Mouse (Mus musculus): Measurements from ENCODE around the gene Gpc5.

DNA sequence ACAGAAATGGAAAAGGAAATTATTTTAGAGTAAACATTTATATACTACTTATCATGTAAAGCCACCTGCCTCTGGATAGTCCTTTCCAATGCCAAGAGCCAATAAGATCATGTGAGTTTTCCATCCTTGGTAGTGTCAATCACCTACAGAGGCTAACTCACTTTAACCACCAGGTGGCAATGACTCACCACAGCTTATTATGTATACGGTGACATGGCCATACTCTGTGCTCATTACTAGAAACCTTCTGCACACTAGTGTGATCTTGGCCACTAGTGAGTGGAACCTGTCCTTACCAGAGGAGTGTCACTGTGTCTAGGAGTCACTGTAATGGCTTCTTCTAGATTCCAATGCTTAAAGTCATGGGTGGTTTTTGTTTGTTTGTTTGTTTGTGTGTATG lies 1468.0 kb downstream of the Gpc5 start:
- no peak for TF ChIP-seq POLR2A (IDR thresholded peaks at IDR 0.05; ENCODE audit: borderline replicate concordance, extremely low read depth, insufficient read depth, insufficient read length, poor library complexity, severe bottlenecking)
- peak; percentile 56; the same call in 1 of the 2 replicates for TF ChIP-seq CTCF (IDR thresholded peaks at IDR 0.05; ENCODE audit: borderline replicate concordance, extremely low read depth, insufficient read depth, insufficient read length)

Measured in brain, embryonic 14.5 days (tissue).